11 mouse cellular contexts compared by ENCODE assay signal in genomic region chr15:84157530-84157929, GRCm38 (mm10). TPM values are rescaled to one million over a fixed set of nuclear protein-coding genes. Genes with fewer than 3 reads are reported as not detected.
"Had no signal": no experiment of that assay in that cellular context is flagged by ENCODE, and none has a peak within 500 bp of the region (broad histone marks: within the 10 kb centered on the region; RNA-seq: fewer than 3 reads in every experiment).

No protein-coding gene starts in this region.

RNA-seq across cellular contexts. Expression of gene Pnpla5, which starts 34.6 kb away (rescaled TPM):
- polyA plus RNA-seq: neural tube, embryonic 13.5 days; neural tube, embryonic 14.5 days; neural tube, embryonic 15.5 days; small intestine, adult 2 months; spleen, adult 2 months; stomach, embryonic 14.5 days; stomach, embryonic 15.5 days; stomach, embryonic 16.5 days; stomach, postnatal 0 days; testis, adult 2 months; urinary bladder, adult 2 months had no signal
